Mouse (Mus musculus): ENCODE measurements around the gene Asb8. TPM values are rescaled to one million over a fixed set of nuclear protein-coding genes. Genes with fewer than 3 reads are reported as not detected.

Asb8 gene
- polyA plus RNA-seq, 1 experiment from 2014 or later = 44.4 TPM

DNA sequence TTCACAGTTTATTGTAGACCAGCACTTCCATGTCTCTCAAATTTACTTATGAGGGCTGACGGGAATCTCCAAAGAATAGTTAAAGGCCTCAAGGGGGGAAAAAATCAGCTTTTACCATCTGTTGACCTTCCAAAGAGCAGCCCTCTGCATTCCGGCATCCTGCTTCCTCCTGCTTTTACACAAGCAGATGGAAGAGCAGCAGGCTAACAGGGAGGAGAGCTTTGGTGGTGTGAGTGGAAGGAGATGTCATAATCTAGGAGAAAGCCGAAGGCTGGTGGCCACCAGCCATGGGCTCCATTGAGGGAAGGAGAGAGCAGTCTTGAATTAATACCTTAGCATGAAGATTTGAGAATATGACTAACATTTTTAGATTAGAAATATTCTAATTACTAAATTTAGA, 17.1 kb downstream of the Asb8 start:
- DNase-seq (ENCODE audit: low spot score, missing footprints) (peak; percentile 39), ATAC-seq (ENCODE audit: low FRiP score) (no peak)
- Histone ChIP-seq H3K4me2 (no peak overlapping the region), H3K36me3 (ENCODE audit: control insufficient read depth, insufficient read depth, low read length) (no peaks in the 10 kb centered on the region), H3K9ac (ENCODE audit: low read length) (no peak overlapping the region), H3K9me3 (ENCODE audit: control insufficient read depth, low read length) (no peaks in the 10 kb centered on the region), H3K4me3 (ENCODE audit: low read depth, low read length) (no peak overlapping the region), H3K27me3 (ENCODE audit: control insufficient read depth, insufficient read depth, low read length) (no peaks in the 10 kb centered on the region), H3K27ac (ENCODE audit: low read depth, low read length) (no peak overlapping the region), H3K4me1 (ENCODE audit: control insufficient read depth, insufficient read depth, low read length) (peaks cover 7% of the 10 kb centered on the region)
- 79% methylated on average over 3 of the region's 3 CpGs for WGBS

DNA sequence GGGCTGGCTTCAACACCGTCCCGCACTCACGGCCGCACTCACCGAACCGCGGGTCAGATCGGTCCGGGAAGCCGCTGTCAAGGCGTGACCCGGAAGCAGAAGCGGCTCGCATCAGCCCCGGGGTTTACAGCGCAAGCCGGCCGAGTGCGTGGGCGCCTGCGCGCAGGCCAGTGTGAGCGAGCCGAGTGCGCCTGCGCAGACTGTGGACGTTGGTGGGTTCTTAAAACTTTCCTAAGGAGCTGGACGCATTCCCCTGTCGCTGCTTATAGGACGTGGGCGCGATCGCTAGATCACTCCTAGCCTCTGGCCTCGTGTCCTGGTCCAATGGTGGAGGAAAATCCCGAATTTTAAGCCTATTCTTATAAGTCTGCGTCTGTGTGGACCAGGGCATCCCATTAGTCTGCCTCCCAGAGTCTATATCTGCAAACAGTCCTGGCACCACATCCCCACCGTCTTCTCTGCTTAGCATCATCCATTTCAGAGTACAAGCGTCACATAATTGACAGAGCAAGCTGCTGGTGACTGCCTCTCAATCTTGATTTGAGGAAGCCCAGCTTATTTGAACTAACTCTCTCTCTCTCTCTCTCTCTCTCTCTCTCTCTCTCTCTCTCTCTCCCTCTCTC, 19.8 kb downstream of the Asb8 start:
- Histone ChIP-seq H3K4me2 (peak overlapping the region; percentile 95), H3K9me3 (ENCODE audit: control insufficient read depth, low read length) (no peaks in the 10 kb centered on the region), H3K4me1 (ENCODE audit: control insufficient read depth, insufficient read depth, low read length) (peaks cover 7% of the 10 kb centered on the region), H3K9ac (ENCODE audit: low read length) (peak overlapping the region; percentile 89), H3K4me3 (ENCODE audit: low read depth, low read length) (peak overlapping the region; percentile 95), H3K27ac (ENCODE audit: low read depth, low read length) (peak overlapping the region; percentile 48), H3K27me3 (ENCODE audit: control insufficient read depth, insufficient read depth, low read length) (no peaks in the 10 kb centered on the region), H3K36me3 (ENCODE audit: control insufficient read depth, insufficient read depth, low read length) (peaks cover 5% of the 10 kb centered on the region; the same call in 1 of the 2 replicates)
- ATAC-seq (ENCODE audit: low FRiP score) = peak; percentile 97
- DNase-seq (ENCODE audit: low spot score, missing footprints) = peak; percentile 99
- 1% methylated on average over 37 of the region's 38 CpGs for WGBS

GRCm38 (mm10) chr15:98144861-98145507, 20.4 kb downstream of the Asb8 start:
- Histone ChIP-seq H3K27ac (ENCODE audit: low read depth, low read length) (peak overlapping the region; percentile 48; the same call in 1 of the 2 replicates), H3K36me3 (ENCODE audit: control insufficient read depth, insufficient read depth, low read length) (peaks cover 9% of the 10 kb centered on the region; the same call in 1 of the 2 replicates), H3K27me3 (ENCODE audit: control insufficient read depth, insufficient read depth, low read length) (no peaks in the 10 kb centered on the region), H3K4me2 (peak overlapping the region; percentile 95), H3K4me3 (ENCODE audit: low read depth, low read length) (peak overlapping the region; percentile 95), H3K9ac (ENCODE audit: low read length) (peak overlapping the region; percentile 89), H3K9me3 (ENCODE audit: control insufficient read depth, low read length) (no peaks in the 10 kb centered on the region), H3K4me1 (ENCODE audit: control insufficient read depth, insufficient read depth, low read length) (peaks cover 7% of the 10 kb centered on the region)
- DNase-seq (ENCODE audit: low spot score, missing footprints) (peak; percentile 85), ATAC-seq (ENCODE audit: low FRiP score) (peak; percentile 69)
- under 1% methylated on average over 36 of the region's 36 CpGs for WGBS

- DNase-seq (ENCODE audit: low spot score, missing footprints) = no peak
- Histone ChIP-seq H3K36me3 (ENCODE audit: control insufficient read depth, insufficient read depth, low read length) (peaks cover 11% of the 10 kb centered on the region; the same call in 1 of the 2 replicates), H3K27ac (ENCODE audit: low read depth, low read length) (no peak overlapping the region), H3K9ac (ENCODE audit: low read length) (no peak overlapping the region), H3K9me3 (ENCODE audit: control insufficient read depth, low read length) (no peaks in the 10 kb centered on the region), H3K4me1 (ENCODE audit: control insufficient read depth, insufficient read depth, low read length) (peaks cover 7% of the 10 kb centered on the region), H3K27me3 (ENCODE audit: control insufficient read depth, insufficient read depth, low read length) (no peaks in the 10 kb centered on the region), H3K4me2 (no peak overlapping the region), H3K4me3 (ENCODE audit: low read depth, low read length) (no peak overlapping the region)
- 83% methylated on average over 10 of the region's 10 CpGs for WGBS
- ATAC-seq (ENCODE audit: low FRiP score) = no peak
These were observed 22.9 kb downstream of the Asb8 start for GRCm38 (mm10) chr15:98142515-98142914.

DNA sequence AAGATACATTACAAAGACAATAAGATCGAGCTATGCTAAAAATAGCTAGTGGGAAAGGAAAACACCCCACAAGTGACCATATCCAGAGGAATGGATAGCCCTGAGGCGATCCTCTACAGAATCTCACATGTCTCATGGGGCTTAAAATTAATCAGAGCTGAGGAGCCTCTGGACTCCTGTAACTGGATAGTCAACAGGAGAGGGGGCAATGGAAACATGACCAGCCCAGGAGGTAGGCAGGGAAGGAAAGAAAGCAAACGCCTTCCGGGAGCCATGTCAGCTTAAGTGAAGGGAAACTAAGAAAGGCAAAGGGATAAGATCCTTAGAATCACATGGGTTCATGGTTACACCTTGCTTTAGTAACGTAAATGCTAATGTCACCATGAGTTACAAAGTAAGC, 24.6 kb downstream of the Asb8 start:
- H3K4me2 ChIP-seq = no peak overlapping the region

GRCm38 (mm10) chr15:98139763-98140162, 25.7 kb downstream of the Asb8 start:
- no peak overlapping the region for H3K4me3 ChIP-seq (ENCODE audit: low read depth, low read length)
- H3K9me3 ChIP-seq (ENCODE audit: control insufficient read depth, low read length) = no peaks in the 10 kb centered on the region
- no peaks in the 10 kb centered on the region for H3K27me3 ChIP-seq (ENCODE audit: control insufficient read depth, insufficient read depth, low read length)
- no peak overlapping the region for H3K27ac ChIP-seq (ENCODE audit: low read depth, low read length)
- H3K36me3 ChIP-seq (ENCODE audit: control insufficient read depth, insufficient read depth, low read length) = peaks cover 15% of the 10 kb centered on the region; the same call in 1 of the 2 replicates
- no peak overlapping the region for H3K9ac ChIP-seq (ENCODE audit: low read length)
- H3K4me2 ChIP-seq = no peak overlapping the region
- no peak for ATAC-seq (ENCODE audit: low FRiP score)
- no peak for DNase-seq (ENCODE audit: low spot score, missing footprints)
- peaks cover 5% of the 10 kb centered on the region for H3K4me1 ChIP-seq (ENCODE audit: control insufficient read depth, insufficient read depth, low read length)
- 83% methylated on average over 7 of the region's 7 CpGs for WGBS

More for the DNA sequence above, 24.6 kb downstream of the Asb8 start:
- ATAC-seq (ENCODE audit: low FRiP score) (no peak), DNase-seq (ENCODE audit: low spot score, missing footprints) (no peak)
- H3K4me1 ChIP-seq (ENCODE audit: control insufficient read depth, insufficient read depth, low read length) = peaks cover 7% of the 10 kb centered on the region
- no peak overlapping the region for H3K4me3 ChIP-seq (ENCODE audit: low read depth, low read length)
- no peaks in the 10 kb centered on the region for H3K9me3 ChIP-seq (ENCODE audit: control insufficient read depth, low read length)
- H3K27ac ChIP-seq (ENCODE audit: low read depth, low read length) = no peak overlapping the region
- H3K36me3 ChIP-seq (ENCODE audit: control insufficient read depth, insufficient read depth, low read length) = peaks cover 11% of the 10 kb centered on the region; the same call in 1 of the 2 replicates
- H3K9ac ChIP-seq (ENCODE audit: low read length) = no peak overlapping the region
- no peaks in the 10 kb centered on the region for H3K27me3 ChIP-seq (ENCODE audit: control insufficient read depth, insufficient read depth, low read length)
- 93% methylated on average over 5 of the region's 5 CpGs for WGBS

DNA sequence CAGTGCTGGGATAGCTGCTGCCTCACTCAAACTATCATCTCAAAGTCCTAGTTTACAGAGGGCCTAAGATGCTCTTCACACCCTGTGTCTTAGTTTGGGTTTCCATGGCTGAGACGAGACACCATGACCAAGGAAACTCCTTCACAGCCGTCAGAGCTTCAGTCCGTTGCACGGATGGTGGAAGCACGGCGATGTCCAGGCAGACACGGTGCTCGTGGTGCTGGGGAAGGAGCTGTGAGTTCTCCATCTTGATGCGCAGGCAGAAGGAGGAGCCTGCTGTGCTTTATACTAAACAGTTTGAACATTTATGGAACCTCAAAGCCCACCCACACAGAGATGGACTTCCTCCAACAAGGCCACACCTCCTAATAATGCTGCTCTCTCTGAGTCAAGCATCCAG, 28.6 kb downstream of the Asb8 start:
- Histone ChIP-seq H3K27me3 (ENCODE audit: control insufficient read depth, insufficient read depth, low read length) (no peaks in the 10 kb centered on the region), H3K4me3 (ENCODE audit: low read depth, low read length) (no peak overlapping the region), H3K27ac (ENCODE audit: low read depth, low read length) (no peak overlapping the region), H3K4me1 (ENCODE audit: control insufficient read depth, insufficient read depth, low read length) (no peaks in the 10 kb centered on the region), H3K4me2 (no peak overlapping the region), H3K9me3 (ENCODE audit: control insufficient read depth, low read length) (no peaks in the 10 kb centered on the region), H3K36me3 (ENCODE audit: control insufficient read depth, insufficient read depth, low read length) (peaks cover 18% of the 10 kb centered on the region), H3K9ac (ENCODE audit: low read length) (no peak overlapping the region)
- 92% methylated on average over 9 of the region's 9 CpGs for WGBS
- DNase-seq (ENCODE audit: low spot score, missing footprints) (no peak), ATAC-seq (ENCODE audit: low FRiP score) (no peak)

DNA sequence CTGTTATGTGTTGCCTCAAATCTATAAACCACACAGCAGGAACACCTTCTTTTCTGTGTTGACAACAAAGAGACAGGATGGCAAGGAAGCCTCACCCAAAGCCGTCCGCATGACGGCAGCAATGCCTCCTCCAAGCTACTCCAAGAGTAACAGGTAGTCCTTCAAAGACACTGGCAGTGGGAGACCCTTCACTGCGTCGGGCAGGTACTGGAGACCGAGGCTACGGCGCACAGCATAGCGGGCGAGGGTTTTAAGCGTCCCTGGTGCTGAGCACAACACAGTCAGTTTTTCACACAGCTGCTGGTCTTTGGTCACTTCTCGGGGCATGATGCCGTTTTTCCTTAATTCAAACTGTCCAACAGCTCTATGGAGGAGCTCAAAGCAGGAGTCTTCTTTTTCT, 29.8 kb downstream of the Asb8 start:
- Histone ChIP-seq H3K27me3 (ENCODE audit: control insufficient read depth, insufficient read depth, low read length) (no peaks in the 10 kb centered on the region), H3K36me3 (ENCODE audit: control insufficient read depth, insufficient read depth, low read length) (peaks cover 12% of the 10 kb centered on the region), H3K9ac (ENCODE audit: low read length) (no peak overlapping the region), H3K27ac (ENCODE audit: low read depth, low read length) (no peak overlapping the region), H3K4me1 (ENCODE audit: control insufficient read depth, insufficient read depth, low read length) (no peaks in the 10 kb centered on the region), H3K4me2 (no peak overlapping the region), H3K9me3 (ENCODE audit: control insufficient read depth, low read length) (no peaks in the 10 kb centered on the region), H3K4me3 (ENCODE audit: low read depth, low read length) (no peak overlapping the region)
- WGBS = 94% methylated on average over 13 of the region's 13 CpGs
- DNase-seq (ENCODE audit: low spot score, missing footprints) (no peak), ATAC-seq (ENCODE audit: low FRiP score) (no peak)

DNA sequence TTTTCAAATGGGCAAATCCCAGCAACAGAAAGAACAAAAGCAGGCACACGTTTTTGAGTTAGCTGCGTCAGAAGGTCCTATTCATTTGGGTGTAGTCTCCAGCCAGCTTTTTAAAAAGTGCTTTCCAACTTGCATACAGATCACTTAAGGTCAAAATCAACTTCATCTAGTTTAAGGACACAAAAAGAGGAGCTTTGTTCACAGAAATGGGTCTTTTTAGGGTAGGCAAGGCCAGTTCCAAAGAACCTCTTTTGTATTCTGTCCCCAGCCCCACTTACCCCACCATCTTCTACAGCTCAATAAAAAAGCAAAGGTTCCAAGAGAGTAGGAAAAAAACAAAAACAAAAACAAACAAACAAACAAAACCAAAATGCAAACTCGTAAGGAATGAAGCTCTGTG, 30.8 kb downstream of the Asb8 start:
- H3K36me3 ChIP-seq (ENCODE audit: control insufficient read depth, insufficient read depth, low read length) = peaks cover 9% of the 10 kb centered on the region
- no peak overlapping the region for H3K9ac ChIP-seq (ENCODE audit: low read length)
- no peak overlapping the region for H3K4me3 ChIP-seq (ENCODE audit: low read depth, low read length)
- H3K27me3 ChIP-seq (ENCODE audit: control insufficient read depth, insufficient read depth, low read length) = no peaks in the 10 kb centered on the region
- no peaks in the 10 kb centered on the region for H3K9me3 ChIP-seq (ENCODE audit: control insufficient read depth, low read length)
- 82% methylated on average over 3 of the region's 3 CpGs for WGBS
- DNase-seq (ENCODE audit: low spot score, missing footprints) (no peak), ATAC-seq (ENCODE audit: low FRiP score) (no peak)
- H3K27ac ChIP-seq (ENCODE audit: low read depth, low read length) = no peak overlapping the region
- H3K4me2 ChIP-seq = no peak overlapping the region
- H3K4me1 ChIP-seq (ENCODE audit: control insufficient read depth, insufficient read depth, low read length) = no peaks in the 10 kb centered on the region
